Mouse (Mus musculus) midbrain, embryonic 14.5 days (tissue): Measurements from ENCODE around the gene Ogt. TPM values are rescaled to one million over a fixed set of nuclear protein-coding genes. Genes with fewer than 3 reads are reported as not detected.

ENCODE experiments used
- ATAC-seq: fragments of 200-750 bp; cut with Nextera tagmentation; 2 replicates; pipeline ENCODE4 v1.8.0; 2017; ENCODE audit warnings: moderate number of reproducible peaks, moderate library complexity; ENCODE audit not compliant: low FRiP score, low TSS enrichment
- DNase-seq: peaks from one replicate; pipeline ENCODE4 v3.0.0-alpha.2; 2015
- H3K27ac ChIP-seq: fragments of 300-500 bp; sonication (generic); replicated peaks from 2 replicates; pipeline ENCODE4 v1.5.1; 2014; ENCODE audit warnings: mild to moderate bottlenecking, low read depth, low read length, moderate library complexity
- H3K27me3 ChIP-seq: fragments of 300-500 bp; sonication (generic); 2 replicates; pipeline ENCODE4 v1.6.1; 2014; ENCODE audit warnings: low read length, control low read depth, mixed read lengths; ENCODE audit not compliant: control insufficient read depth, insufficient read depth
- H3K36me3 ChIP-seq: fragments of 300-500 bp; sonication (generic); 2 replicates; pipeline ENCODE4 v1.6.1; 2014; ENCODE audit warnings: low read length, control low read depth; ENCODE audit not compliant: control insufficient read depth, insufficient read depth
- H3K4me1 ChIP-seq: fragments of 300-500 bp; sonication (generic); 2 replicates; pipeline ENCODE4 v1.6.1; 2014; ENCODE audit warnings: mild to moderate bottlenecking, antibody characterized with exemption, low read length, control low read depth; ENCODE audit not compliant: control insufficient read depth, insufficient read depth
- H3K4me2 ChIP-seq: fragments of 300-500 bp; sonication (generic); 2 replicates; pipeline ENCODE4 v1.6.1; 2014; ENCODE audit warnings: mild to moderate bottlenecking, low read length, moderate library complexity
- H3K4me3 ChIP-seq: fragments of 300-500 bp; sonication (generic); replicated peaks from 2 replicates; pipeline ENCODE4 v1.5.1; 2014; ENCODE audit warnings: low read depth, low read length
- H3K9ac ChIP-seq: fragments of 300-500 bp; sonication (generic); replicated peaks from 2 replicates; pipeline ENCODE4 v1.6.1; 2014; ENCODE audit warnings: mild to moderate bottlenecking, low read length, moderate library complexity
- H3K9me3 ChIP-seq: fragments of 300-500 bp; sonication (generic); 2 replicates; pipeline ENCODE4 v1.6.1; 2016; ENCODE audit warnings: low read length, control low read depth, mixed read lengths; ENCODE audit not compliant: control insufficient read depth
- WGBS: fragments of 180-500 bp; shearing (Covaris S2); extraction: QIAGEN DNeasy Blood & Tissue Kit; methylation state at CpG from one replicate; pipeline ENCODE4 v1.1.7; 2014; 5-methylcytosine and 5-hydroxymethylcytosine counted together
- polyA plus RNA-seq: library from polyadenylated mRNA; unstranded; fragments of >200 nt; fragmentation: Nextera tagmentation; extraction: Ambion mirVana; gene quantifications from 2 replicates; pipeline ENCODE4 v1.2.1, GENCODE M21; 2014

Ogt gene
- polyA plus RNA-seq, 1 experiment from 2014 or later, result 292 TPM

- H3K9ac ChIP-seq, result no peak overlapping the region
- no peaks in the 10 kb centered on the region for H3K27me3 ChIP-seq
- WGBS, result 86% methylated on average over 7 of the region's 7 CpGs
- H3K27ac ChIP-seq, result no peak overlapping the region
- no peaks in the 10 kb centered on the region for H3K4me1 ChIP-seq
- H3K4me2 ChIP-seq, result no peak overlapping the region
- DNase-seq (no peak), ATAC-seq (no peak)
- no peak overlapping the region for H3K4me3 ChIP-seq
- H3K9me3 ChIP-seq, result no peaks in the 10 kb centered on the region
- no peaks in the 10 kb centered on the region for H3K36me3 ChIP-seq
These were observed 65.3 kb downstream of the Ogt start for GRCm38 (mm10) chrX:101705111-101705510.

- Histone ChIP-seq H3K4me3 (no peak overlapping the region), H3K4me1 (no peaks in the 10 kb centered on the region), H3K27ac (no peak overlapping the region), H3K9me3 (no peaks in the 10 kb centered on the region), H3K4me2 (no peak overlapping the region), H3K9ac (no peak overlapping the region), H3K27me3 (no peaks in the 10 kb centered on the region), H3K36me3 (no peaks in the 10 kb centered on the region)
- ATAC-seq (no peak), DNase-seq (no peak)
- 48% methylated on average over 1 of the region's 1 CpGs for WGBS
These were observed 80.5 kb downstream of the Ogt start for GRCm38 (mm10) chrX:101720401-101720800.

DNA sequence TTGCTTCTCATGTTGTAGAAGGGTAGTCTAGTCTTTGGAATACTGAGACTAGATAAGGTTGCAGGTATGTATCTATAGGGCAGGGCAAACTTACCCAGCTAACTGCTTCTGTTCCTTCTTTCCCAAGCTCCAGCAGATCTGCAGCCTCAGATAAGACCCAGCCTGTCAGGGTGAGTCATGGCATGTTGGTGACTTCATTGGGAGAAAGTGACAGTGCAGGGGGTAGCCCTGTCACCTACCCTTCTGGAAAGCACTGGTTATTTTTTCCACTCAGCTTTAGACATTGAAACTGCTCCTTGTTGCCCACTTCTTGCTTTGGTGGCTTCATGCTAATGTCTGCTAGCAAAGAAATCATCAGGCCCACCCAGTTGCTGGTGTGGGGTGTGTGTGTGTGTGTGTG, 90.2 kb downstream of the Ogt start:
- ATAC-seq (no peak), DNase-seq (no peak)
- Histone ChIP-seq H3K27ac (no peak overlapping the region), H3K4me2 (no peak overlapping the region), H3K4me3 (no peak overlapping the region), H3K9ac (no peak overlapping the region), H3K27me3 (no peaks in the 10 kb centered on the region), H3K9me3 (no peaks in the 10 kb centered on the region), H3K4me1 (no peaks in the 10 kb centered on the region), H3K36me3 (no peaks in the 10 kb centered on the region)

DNA sequence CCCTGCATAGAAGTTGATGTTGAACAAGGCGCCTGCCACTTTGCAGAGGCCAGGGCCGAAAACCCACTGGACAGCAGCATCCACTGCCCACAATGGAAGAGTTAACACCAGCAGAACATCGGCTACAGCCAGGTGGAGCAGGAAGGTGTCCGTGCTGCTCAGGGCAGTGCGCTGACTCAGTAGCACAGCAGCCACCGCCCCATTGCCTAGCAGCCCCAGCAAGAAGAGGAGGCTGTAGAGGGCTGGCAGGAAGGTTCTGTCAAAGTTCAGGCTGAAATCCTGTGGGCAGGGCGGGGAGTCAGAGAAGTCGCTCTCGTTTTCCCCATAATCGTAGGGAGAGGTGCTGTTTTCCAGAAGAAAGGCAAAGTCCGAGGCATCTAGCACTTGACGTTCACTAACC, 92.8 kb downstream of the Ogt start:
- WGBS, result 88% methylated on average over 12 of the region's 12 CpGs
- H3K9me3 ChIP-seq, result no peaks in the 10 kb centered on the region
- no peak for DNase-seq

DNA sequence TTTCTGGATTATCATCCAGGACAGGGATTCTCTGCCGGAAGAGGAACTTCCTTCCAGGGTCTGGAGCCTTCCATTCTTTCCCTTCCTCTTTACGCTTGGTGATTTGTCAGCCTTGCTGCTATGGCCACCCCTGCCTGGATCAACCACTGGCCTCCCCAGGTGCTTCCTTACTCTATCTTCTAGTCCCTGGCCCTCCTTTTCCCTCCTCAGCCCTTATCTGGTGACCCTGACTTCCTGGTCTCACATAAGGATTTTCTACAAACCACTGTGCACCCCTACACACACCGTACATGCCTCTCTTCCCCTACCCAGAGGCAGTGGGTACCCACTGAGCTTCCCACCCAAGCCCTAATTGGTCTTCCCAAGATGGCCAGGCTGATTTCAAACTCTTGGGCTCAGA, 93.4 kb downstream of the Ogt start:
- 92% methylated on average over 3 of the region's 3 CpGs for whole genome bisulfite sequencing
- no peaks in the 10 kb centered on the region for H3K36me3 ChIP-seq

More for the DNA sequence above, 92.8 kb downstream of the Ogt start:
- no peak overlapping the region for H3K27ac ChIP-seq
- no peaks in the 10 kb centered on the region for H3K27me3 ChIP-seq
- no peak overlapping the region for H3K4me2 ChIP-seq
- H3K36me3 ChIP-seq, result no peaks in the 10 kb centered on the region
- H3K9ac ChIP-seq, result no peak overlapping the region
- H3K4me3 ChIP-seq, result no peak overlapping the region
- H3K4me1 ChIP-seq, result no peaks in the 10 kb centered on the region
- ATAC-seq, result no peak

DNA sequence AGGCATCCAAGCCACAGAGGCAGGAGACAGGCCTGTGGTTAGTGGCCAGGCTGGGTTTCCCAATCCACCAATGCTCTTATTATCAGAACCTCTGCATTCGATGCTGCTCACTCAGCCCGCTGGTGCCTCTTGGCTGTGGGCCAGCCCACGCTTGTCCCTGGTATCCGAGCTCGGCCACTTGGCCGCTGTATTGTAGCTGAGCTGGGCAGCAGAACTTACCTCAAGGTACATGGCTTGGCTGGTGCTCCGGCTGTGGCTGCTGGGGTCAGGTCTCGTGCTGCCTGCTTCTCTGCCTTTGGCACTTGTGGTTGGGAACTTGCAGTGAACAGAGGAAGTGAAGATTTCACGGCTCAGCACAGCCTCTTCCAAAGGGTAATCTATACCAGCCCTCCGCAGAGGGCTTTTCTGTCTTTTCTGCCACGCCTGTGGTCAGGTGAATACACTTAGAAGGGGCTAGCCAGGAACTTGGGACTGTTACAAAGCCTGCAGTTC, 94.0 kb downstream of the Ogt start, which contains the start of gene Cxcr3:
Gene Cxcr3, minus strand, starts transcription at position 442 of the 492 bp plus-strand sequence.
- H3K9me3 ChIP-seq, result no peaks in the 10 kb centered on the region
- no peak within 1 kb of the TSS for H3K9ac ChIP-seq
- H3K27ac ChIP-seq, result no peak within 1 kb of the TSS
- no peaks in the 10 kb centered on the region for H3K27me3 ChIP-seq
- 77% methylated on average over 11 of the region's 11 CpGs for WGBS
- DNase-seq (peak; percentile 30), ATAC-seq (no peak)
- H3K4me2 ChIP-seq, result no peak within 1 kb of the TSS
- no peaks in the 10 kb centered on the region for H3K4me1 ChIP-seq
- no peak within 1 kb of the TSS for H3K4me3 ChIP-seq
- no peaks in the 10 kb centered on the region for H3K36me3 ChIP-seq

More for the DNA sequence above, 93.4 kb downstream of the Ogt start:
- Histone ChIP-seq H3K9me3 (no peaks in the 10 kb centered on the region), H3K27ac (no peak overlapping the region), H3K4me1 (no peaks in the 10 kb centered on the region), H3K27me3 (no peaks in the 10 kb centered on the region), H3K4me2 (no peak overlapping the region), H3K9ac (no peak overlapping the region), H3K4me3 (no peak overlapping the region)
- no peak for DNase-seq
- ATAC-seq, result no peak

Other genes with a start within 250 kb of the Ogt start
- 67.9 and 75.2 TPM in 2 replicates for gene Zmym3, start 219.2 kb upstream of the Ogt start, polyA plus RNA-seq
- 287 and 351 TPM in 2 replicates for gene Nono, start 210.7 kb upstream of the Ogt start, polyA plus RNA-seq
- gene Itgb1bp2, start 191.0 kb upstream of the Ogt start, polyA plus RNA-seq, result 1.8 and 2.1 TPM in 2 replicates
- gene Taf1, start 107.3 kb upstream of the Ogt start, polyA plus RNA-seq, result 15.8 and 20.6 TPM in 2 replicates
- 0.36 TPM in 1 of 2 replicates, not detected in the other for gene Cxcr3, start 94.2 kb downstream of the Ogt start, polyA plus RNA-seq
- not detected in 2 replicates for gene Gm4779, start 154.4 kb downstream of the Ogt start, polyA plus RNA-seq
- gene 8030474K03Rik, start 154.6 kb downstream of the Ogt start, polyA plus RNA-seq, result not detected in 2 replicates
- 5.8 and 7.8 TPM in 2 replicates for gene Nhsl2, start 209.3 kb downstream of the Ogt start, polyA plus RNA-seq